Mouse (Mus musculus) heart, embryonic 13.5 days (tissue): ENCODE results near the gene Lgr6. TPM values are rescaled to one million over a fixed set of nuclear protein-coding genes. Genes with fewer than 3 reads are reported as not detected.
A peak's percentile ranks its signal among the peaks of the same experiment; 100 is the strongest.
"Not testable (repeated sequence)": the region's sequence is repeated elsewhere in the genome, so short reads cannot be mapped to it uniquely, and the experiment has no call there.

Experiments
- ATAC-seq: fragments of 200-750 bp; cut with Nextera tagmentation; 2 replicates; pipeline ENCODE4 v1.8.0; 2017; ENCODE audit warnings: moderate TSS enrichment; ENCODE audit not compliant: insufficient number of reproducible peaks, low FRiP score, low TSS enrichment; ENCODE audit errors: extremely low read depth
- H3K27ac ChIP-seq: fragments of 300-500 bp; sonication (generic); replicated peaks from 2 replicates; pipeline ENCODE4 v1.5.1; 2015; ENCODE audit warnings: moderate library complexity, mild to moderate bottlenecking, inconsistent platforms
- H3K27me3 ChIP-seq: fragments of 300-500 bp; sonication (generic); replicated peaks from 2 replicates; pipeline ENCODE4 v1.6.1; 2015; ENCODE audit warnings: mild to moderate bottlenecking, inconsistent platforms
- H3K36me3 ChIP-seq: fragments of 300-500 bp; sonication (generic); 2 replicates; pipeline ENCODE4 v1.6.1; 2015; ENCODE audit warnings: mild to moderate bottlenecking, inconsistent platforms
- H3K4me1 ChIP-seq: fragments of 300-500 bp; sonication (generic); 2 replicates; pipeline ENCODE4 v1.6.1; 2015; ENCODE audit warnings: inconsistent platforms
- H3K4me2 ChIP-seq: fragments of 300-500 bp; sonication (generic); 2 replicates; pipeline ENCODE4 v1.6.1; 2015; ENCODE audit warnings: inconsistent platforms, mild to moderate bottlenecking, moderate library complexity
- H3K4me3 ChIP-seq: fragments of 300-500 bp; sonication (generic); 2 replicates; pipeline ENCODE4 v1.5.1; 2015; ENCODE audit warnings: moderate library complexity, mild to moderate bottlenecking, inconsistent platforms
- H3K9ac ChIP-seq: fragments of 300-500 bp; sonication (generic); 2 replicates; pipeline ENCODE4 v1.6.1; 2015; ENCODE audit warnings: inconsistent platforms, mild to moderate bottlenecking, moderate library complexity
- H3K9me3 ChIP-seq: fragments of 300-500 bp; sonication (generic); 2 replicates; pipeline ENCODE4 v1.6.1; 2016; ENCODE audit warnings: inconsistent platforms
- WGBS: fragments of 180-500 bp; shearing (Covaris S2); methylation state at CpG from one replicate; pipeline ENCODE4 v1.1.7; 2015; ENCODE audit warnings: mixed read lengths; 5-methylcytosine and 5-hydroxymethylcytosine counted together
- polyA plus RNA-seq: library from polyadenylated mRNA; unstranded; fragments of >200 nt; fragmentation: Nextera tagmentation; extraction: Ambion mirVana; gene quantifications from 2 replicates; pipeline ENCODE4 v1.2.1, GENCODE M21; 2015

Lgr6 gene
- polyA plus RNA-seq, 1 experiment from 2014 or later: 2.7 TPM

- 46% methylated on average over 4 of the region's 4 CpGs for WGBS
- Histone ChIP-seq H3K9me3 (no peaks in the 10 kb centered on the region), H3K4me1 (peaks cover 29% of the 10 kb centered on the region), H3K27ac (no peak overlapping the region), H3K9ac (no peak overlapping the region), H3K36me3 (no peaks in the 10 kb centered on the region), H3K4me3 (no peak overlapping the region), H3K4me2 (no peak overlapping the region), H3K27me3 (peaks cover 87% of the 10 kb centered on the region)
- no peak for ATAC-seq
Measured at GRCm38 (mm10) chr1:135126443-135127027, 21.5 kb upstream of the Lgr6 start.

GRCm38 (mm10) chr1:135125990-135126389 is 20.9 kb upstream of the Lgr6 start:
- Histone ChIP-seq H3K36me3 (no peaks in the 10 kb centered on the region), H3K27ac (no peak overlapping the region), H3K4me3 (no peak overlapping the region), H3K9ac (no peak overlapping the region), H3K4me2 (no peak overlapping the region), H3K27me3 (peaks cover 87% of the 10 kb centered on the region), H3K4me1 (peaks cover 24% of the 10 kb centered on the region), H3K9me3 (no peaks in the 10 kb centered on the region)
- 52% methylated on average over 8 of the region's 8 CpGs for WGBS
- ATAC-seq: no peak

- Histone ChIP-seq H3K27ac (no peak overlapping the region), H3K27me3 (peaks cover 85% of the 10 kb centered on the region), H3K4me2 (no peak overlapping the region), H3K9me3 (no peaks in the 10 kb centered on the region), H3K9ac (no peak overlapping the region), H3K36me3 (no peaks in the 10 kb centered on the region), H3K4me1 (peaks cover 20% of the 10 kb centered on the region), H3K4me3 (no peak overlapping the region)
- no peak for ATAC-seq
- WGBS: 81% methylated on average over 8 of the region's 8 CpGs
Measured at GRCm38 (mm10) chr1:135124573-135125363, 19.7 kb upstream of the Lgr6 start.

- H3K9ac ChIP-seq: no peak overlapping the region
- H3K27ac ChIP-seq: no peak overlapping the region
- WGBS: 15% methylated on average over 8 of the region's 8 CpGs
- H3K4me2 ChIP-seq: no peak overlapping the region
- H3K36me3 ChIP-seq: no peaks in the 10 kb centered on the region
- no peak overlapping the region for H3K4me3 ChIP-seq
- no peak for ATAC-seq
- H3K27me3 ChIP-seq: peaks cover 71% of the 10 kb centered on the region
- H3K9me3 ChIP-seq: no peaks in the 10 kb centered on the region
- H3K4me1 ChIP-seq: no peaks in the 10 kb centered on the region
Measured at GRCm38 (mm10) chr1:135112661-135113060, 7.6 kb upstream of the Lgr6 start.

GRCm38 (mm10) chr1:135111271-135111670 is 6.2 kb upstream of the Lgr6 start:
- H3K27ac ChIP-seq, H3K4me3 ChIP-seq, H3K4me2 ChIP-seq, H3K4me1 ChIP-seq, H3K36me3 ChIP-seq, ATAC-seq, H3K9me3 ChIP-seq, H3K9ac ChIP-seq: not testable (repeated sequence)
- H3K27me3 ChIP-seq: peaks cover 71% of the 10 kb centered on the region
- WGBS: 51% methylated on average over 5 of the region's 5 CpGs

- 17% methylated on average over 6 of the region's 6 CpGs for WGBS
- H3K4me2 ChIP-seq: no peak overlapping the region
- peaks cover 76% of the 10 kb centered on the region for H3K27me3 ChIP-seq
- no peaks in the 10 kb centered on the region for H3K36me3 ChIP-seq
- H3K4me1 ChIP-seq: peaks cover 7% of the 10 kb centered on the region
- H3K27ac ChIP-seq: no peak overlapping the region
- ATAC-seq: no peak
- H3K9me3 ChIP-seq: no peaks in the 10 kb centered on the region
- no peak overlapping the region for H3K9ac ChIP-seq
- no peak overlapping the region for H3K4me3 ChIP-seq
Measured at GRCm38 (mm10) chr1:135110075-135110474, 5.0 kb upstream of the Lgr6 start.

- no peak overlapping the region for H3K4me2 ChIP-seq
- H3K27me3 ChIP-seq: peaks cover 78% of the 10 kb centered on the region
- H3K4me1 ChIP-seq: peaks cover 11% of the 10 kb centered on the region
- no peak for ATAC-seq
- H3K9ac ChIP-seq: no peak overlapping the region
- WGBS: 34% methylated on average over 6 of the region's 6 CpGs
- H3K27ac ChIP-seq: no peak overlapping the region
- no peaks in the 10 kb centered on the region for H3K36me3 ChIP-seq
- H3K9me3 ChIP-seq: no peaks in the 10 kb centered on the region
- H3K4me3 ChIP-seq: no peak overlapping the region
Measured at GRCm38 (mm10) chr1:135108611-135109010, 3.5 kb upstream of the Lgr6 start.

GRCm38 (mm10) chr1:135105951-135106350 is 875 bp upstream of the Lgr6 start:
- Histone ChIP-seq H3K4me1 (peaks cover 14% of the 10 kb centered on the region), H3K9ac (no peak overlapping the region), H3K27ac (no peak overlapping the region), H3K4me3 (peak overlapping the region; percentile 55), H3K27me3 (peaks cover 90% of the 10 kb centered on the region), H3K9me3 (no peaks in the 10 kb centered on the region), H3K36me3 (no peaks in the 10 kb centered on the region), H3K4me2 (peak overlapping the region; percentile 78)
- 3% methylated on average over 8 of the region's 8 CpGs for WGBS
- no peak for ATAC-seq

- Histone ChIP-seq H3K36me3 (no peaks in the 10 kb centered on the region), H3K27ac (no peak overlapping the region), H3K9me3 (no peaks in the 10 kb centered on the region), H3K4me2 (no peak overlapping the region), H3K9ac (no peak overlapping the region), H3K4me1 (peaks cover 34% of the 10 kb centered on the region), H3K27me3 (peaks cover 95% of the 10 kb centered on the region), H3K4me3 (no peak overlapping the region)
- WGBS: 53% methylated on average over 7 of the region's 7 CpGs
- no peak for ATAC-seq
Measured at GRCm38 (mm10) chr1:135100400-135100799, 4.7 kb downstream of the Lgr6 start.

- no peak overlapping the region for H3K9ac ChIP-seq
- 87% methylated on average over 7 of the region's 7 CpGs for WGBS
- ATAC-seq: no peak
- H3K4me1 ChIP-seq: peaks cover 39% of the 10 kb centered on the region
- H3K4me2 ChIP-seq: no peak overlapping the region
- no peaks in the 10 kb centered on the region for H3K36me3 ChIP-seq
- H3K27me3 ChIP-seq: peaks cover 83% of the 10 kb centered on the region
- no peak overlapping the region for H3K4me3 ChIP-seq
- H3K27ac ChIP-seq: no peak overlapping the region
- no peaks in the 10 kb centered on the region for H3K9me3 ChIP-seq
Measured at GRCm38 (mm10) chr1:135098441-135098840, 6.6 kb downstream of the Lgr6 start.

- H3K27ac ChIP-seq: no peak overlapping the region
- no peak overlapping the region for H3K4me3 ChIP-seq
- peaks cover 36% of the 10 kb centered on the region for H3K4me1 ChIP-seq
- H3K9me3 ChIP-seq: no peaks in the 10 kb centered on the region
- H3K9ac ChIP-seq: no peak overlapping the region
- WGBS: 84% methylated on average over 6 of the region's 6 CpGs
- peaks cover 77% of the 10 kb centered on the region for H3K27me3 ChIP-seq
- H3K4me2 ChIP-seq: no peak overlapping the region
- H3K36me3 ChIP-seq: no peaks in the 10 kb centered on the region
- no peak for ATAC-seq
Measured at GRCm38 (mm10) chr1:135097441-135097840, 7.6 kb downstream of the Lgr6 start.

GRCm38 (mm10) chr1:135096312-135096711 is 8.8 kb downstream of the Lgr6 start:
- WGBS: 58% methylated on average over 11 of the region's 11 CpGs
- Histone ChIP-seq H3K4me2 (no peak overlapping the region), H3K27me3 (peaks cover 74% of the 10 kb centered on the region), H3K4me1 (peaks cover 36% of the 10 kb centered on the region), H3K27ac (no peak overlapping the region), H3K9ac (no peak overlapping the region), H3K36me3 (no peaks in the 10 kb centered on the region), H3K4me3 (no peak overlapping the region), H3K9me3 (no peaks in the 10 kb centered on the region)
- ATAC-seq: no peak
